Mouse (Mus musculus): ENCODE results near the gene Gm49337. TPM values are rescaled to one million over a fixed set of nuclear protein-coding genes. Genes with fewer than 3 reads are reported as not detected.

Gm49337 gene
- polyA plus RNA-seq, 1 experiment from 2014 or later: not detected

- ATAC-seq (ENCODE audit: low FRiP score): peak; percentile 38
- Histone ChIP-seq H3K27ac (ENCODE audit: low read depth, low read length) (no peak overlapping the region), H3K4me1 (ENCODE audit: control insufficient read depth, insufficient read depth, low read length) (no peaks in the 10 kb centered on the region), H3K4me2 (no peak overlapping the region), H3K9me3 (ENCODE audit: control insufficient read depth, low read length) (no peaks in the 10 kb centered on the region), H3K4me3 (ENCODE audit: low read depth, low read length) (no peak overlapping the region), H3K9ac (ENCODE audit: low read length) (no peak overlapping the region), H3K36me3 (ENCODE audit: control insufficient read depth, insufficient read depth, low read length) (no peaks in the 10 kb centered on the region), H3K27me3 (ENCODE audit: control insufficient read depth, insufficient read depth, low read length) (no peaks in the 10 kb centered on the region)
- DNase-seq (ENCODE audit: low spot score, missing footprints): no peak
- 83% methylated on average over 3 of the region's 3 CpGs for WGBS
Measured at GRCm38 (mm10) chr4:116169353-116169672, 3.9 kb upstream of the Gm49337 start.

- no peaks in the 10 kb centered on the region for H3K36me3 ChIP-seq (ENCODE audit: control insufficient read depth, insufficient read depth, low read length)
- no peak overlapping the region for H3K9ac ChIP-seq (ENCODE audit: low read length)
- ATAC-seq (ENCODE audit: low FRiP score): no peak
- H3K4me2 ChIP-seq: no peak overlapping the region
- no peak overlapping the region for H3K4me3 ChIP-seq (ENCODE audit: low read depth, low read length)
- no peaks in the 10 kb centered on the region for H3K9me3 ChIP-seq (ENCODE audit: control insufficient read depth, low read length)
- WGBS: 90% methylated on average over 4 of the region's 4 CpGs
- no peak overlapping the region for H3K27ac ChIP-seq (ENCODE audit: low read depth, low read length)
- no peaks in the 10 kb centered on the region for H3K27me3 ChIP-seq (ENCODE audit: control insufficient read depth, insufficient read depth, low read length)
- peaks cover 10% of the 10 kb centered on the region for H3K4me1 ChIP-seq (ENCODE audit: control insufficient read depth, insufficient read depth, low read length)
- DNase-seq (ENCODE audit: low spot score, missing footprints): no peak
Measured at GRCm38 (mm10) chr4:116173752-116174151, 568 bp downstream of the Gm49337 start.

- H3K4me1 ChIP-seq (ENCODE audit: control insufficient read depth, insufficient read depth, low read length): peaks cover 10% of the 10 kb centered on the region
Measured at GRCm38 (mm10) chr4:116174466-116175116, 1.4 kb downstream of the Gm49337 start.

GRCm38 (mm10) chr4:116175136-116175535 is 2.0 kb downstream of the Gm49337 start:
- no peaks in the 10 kb centered on the region for H3K36me3 ChIP-seq (ENCODE audit: control insufficient read depth, insufficient read depth, low read length)
- no peak overlapping the region for H3K9ac ChIP-seq (ENCODE audit: low read length)
- H3K27me3 ChIP-seq (ENCODE audit: control insufficient read depth, insufficient read depth, low read length): no peaks in the 10 kb centered on the region
- no peaks in the 10 kb centered on the region for H3K9me3 ChIP-seq (ENCODE audit: control insufficient read depth, low read length)
- H3K27ac ChIP-seq (ENCODE audit: low read depth, low read length): no peak overlapping the region
- DNase-seq (ENCODE audit: low spot score, missing footprints): no peak
- H3K4me2 ChIP-seq: no peak overlapping the region
- no peak overlapping the region for H3K4me3 ChIP-seq (ENCODE audit: low read depth, low read length)
- no peak for ATAC-seq (ENCODE audit: low FRiP score)
- peaks cover 10% of the 10 kb centered on the region for H3K4me1 ChIP-seq (ENCODE audit: control insufficient read depth, insufficient read depth, low read length)

More at GRCm38 (mm10) chr4:116174466-116175116, 1.4 kb downstream of the Gm49337 start:
- Histone ChIP-seq H3K4me2 (no peak overlapping the region), H3K4me3 (ENCODE audit: low read depth, low read length) (no peak overlapping the region), H3K27ac (ENCODE audit: low read depth, low read length) (no peak overlapping the region), H3K9ac (ENCODE audit: low read length) (no peak overlapping the region), H3K9me3 (ENCODE audit: control insufficient read depth, low read length) (no peaks in the 10 kb centered on the region), H3K36me3 (ENCODE audit: control insufficient read depth, insufficient read depth, low read length) (no peaks in the 10 kb centered on the region), H3K27me3 (ENCODE audit: control insufficient read depth, insufficient read depth, low read length) (no peaks in the 10 kb centered on the region)
- peak; percentile 25; the same call in 1 of the 2 replicates for ATAC-seq (ENCODE audit: low FRiP score)
- no peak for DNase-seq (ENCODE audit: low spot score, missing footprints)
- 50% methylated on average over 6 of the region's 6 CpGs for WGBS

GRCm38 (mm10) chr4:116175711-116176542 is 2.7 kb downstream of the Gm49337 start:
- no peak overlapping the region for H3K9ac ChIP-seq (ENCODE audit: low read length)
- no peaks in the 10 kb centered on the region for H3K36me3 ChIP-seq (ENCODE audit: control insufficient read depth, insufficient read depth, low read length)
- no peak overlapping the region for H3K27ac ChIP-seq (ENCODE audit: low read depth, low read length)
- H3K9me3 ChIP-seq (ENCODE audit: control insufficient read depth, low read length): no peaks in the 10 kb centered on the region
- no peaks in the 10 kb centered on the region for H3K27me3 ChIP-seq (ENCODE audit: control insufficient read depth, insufficient read depth, low read length)
- no peak for ATAC-seq (ENCODE audit: low FRiP score)
- DNase-seq (ENCODE audit: low spot score, missing footprints): no peak
- H3K4me3 ChIP-seq (ENCODE audit: low read depth, low read length): no peak overlapping the region
- no peak overlapping the region for H3K4me2 ChIP-seq
- WGBS: 74% methylated on average over 7 of the region's 7 CpGs
- peaks cover 10% of the 10 kb centered on the region for H3K4me1 ChIP-seq (ENCODE audit: control insufficient read depth, insufficient read depth, low read length)

GRCm38 (mm10) chr4:116176543-116176988 is 3.4 kb downstream of the Gm49337 start:
- Histone ChIP-seq H3K9me3 (ENCODE audit: control insufficient read depth, low read length) (no peaks in the 10 kb centered on the region), H3K4me3 (ENCODE audit: low read depth, low read length) (no peak overlapping the region), H3K4me2 (peak overlapping the region; percentile 27; the same call in 1 of the 2 replicates), H3K9ac (ENCODE audit: low read length) (no peak overlapping the region), H3K4me1 (ENCODE audit: control insufficient read depth, insufficient read depth, low read length) (peaks cover 10% of the 10 kb centered on the region), H3K27me3 (ENCODE audit: control insufficient read depth, insufficient read depth, low read length) (no peaks in the 10 kb centered on the region), H3K36me3 (ENCODE audit: control insufficient read depth, insufficient read depth, low read length) (no peaks in the 10 kb centered on the region), H3K27ac (ENCODE audit: low read depth, low read length) (no peak overlapping the region; the same call in 1 of the 2 replicates)
- peak; percentile 70 for ATAC-seq (ENCODE audit: low FRiP score)
- peak; percentile 93 for DNase-seq (ENCODE audit: low spot score, missing footprints)
- WGBS: 25% methylated on average over 10 of the region's 10 CpGs

GRCm38 (mm10) chr4:116177140-116177539 is 4.0 kb downstream of the Gm49337 start:
- peaks cover 10% of the 10 kb centered on the region for H3K4me1 ChIP-seq (ENCODE audit: control insufficient read depth, insufficient read depth, low read length)
- DNase-seq (ENCODE audit: low spot score, missing footprints): peak; percentile 89
- no peak overlapping the region for H3K4me2 ChIP-seq
- H3K4me3 ChIP-seq (ENCODE audit: low read depth, low read length): no peak overlapping the region
- H3K27me3 ChIP-seq (ENCODE audit: control insufficient read depth, insufficient read depth, low read length): no peaks in the 10 kb centered on the region
- no peaks in the 10 kb centered on the region for H3K36me3 ChIP-seq (ENCODE audit: control insufficient read depth, insufficient read depth, low read length)
- 0 out of 2 replicates have a peak overlapping the region, but pooled peaks have one; percentile 33 for H3K9ac ChIP-seq (ENCODE audit: low read length)
- no peaks in the 10 kb centered on the region for H3K9me3 ChIP-seq (ENCODE audit: control insufficient read depth, low read length)
- no peak overlapping the region for H3K27ac ChIP-seq (ENCODE audit: low read depth, low read length)
- 0 out of 2 replicates have a peak, but pooled peaks have one; percentile 26 for ATAC-seq (ENCODE audit: low FRiP score)
- 33% methylated on average over 5 of the region's 5 CpGs for WGBS

GRCm38 (mm10) chr4:116182079-116182478 is 8.9 kb downstream of the Gm49337 start:
- H3K9ac ChIP-seq (ENCODE audit: low read length): no peak overlapping the region
- H3K9me3 ChIP-seq (ENCODE audit: control insufficient read depth, low read length): no peaks in the 10 kb centered on the region
- WGBS: 14% methylated on average over 3 of the region's 3 CpGs
- peaks cover 3% of the 10 kb centered on the region; the same call in 1 of the 2 replicates for H3K4me1 ChIP-seq (ENCODE audit: control insufficient read depth, insufficient read depth, low read length)
- no peak for ATAC-seq (ENCODE audit: low FRiP score)
- no peak overlapping the region for H3K4me3 ChIP-seq (ENCODE audit: low read depth, low read length)
- no peak for DNase-seq (ENCODE audit: low spot score, missing footprints)
- no peak overlapping the region for H3K27ac ChIP-seq (ENCODE audit: low read depth, low read length)
- H3K27me3 ChIP-seq (ENCODE audit: control insufficient read depth, insufficient read depth, low read length): no peaks in the 10 kb centered on the region
- H3K36me3 ChIP-seq (ENCODE audit: control insufficient read depth, insufficient read depth, low read length): no peaks in the 10 kb centered on the region
- no peak overlapping the region for H3K4me2 ChIP-seq

- H3K4me2 ChIP-seq: peak overlapping the region; percentile 25; the same call in 1 of the 2 replicates
- H3K27ac ChIP-seq (ENCODE audit: low read depth, low read length): no peak overlapping the region
- H3K9ac ChIP-seq (ENCODE audit: low read length): peak overlapping the region; percentile 29; the same call in 1 of the 2 replicates
- no peaks in the 10 kb centered on the region for H3K4me1 ChIP-seq (ENCODE audit: control insufficient read depth, insufficient read depth, low read length)
- WGBS: 1% methylated on average over 12 of the region's 12 CpGs
- H3K27me3 ChIP-seq (ENCODE audit: control insufficient read depth, insufficient read depth, low read length): no peaks in the 10 kb centered on the region
- DNase-seq (ENCODE audit: low spot score, missing footprints): peak; percentile 91
- H3K4me3 ChIP-seq (ENCODE audit: low read depth, low read length): no peak overlapping the region
- no peaks in the 10 kb centered on the region for H3K9me3 ChIP-seq (ENCODE audit: control insufficient read depth, low read length)
- peak; percentile 44; the same call in 1 of the 2 replicates for ATAC-seq (ENCODE audit: low FRiP score)
- no peaks in the 10 kb centered on the region for H3K36me3 ChIP-seq (ENCODE audit: control insufficient read depth, insufficient read depth, low read length)
Measured at GRCm38 (mm10) chr4:116182745-116183144, 9.6 kb downstream of the Gm49337 start.
